In the genomic region with DNA sequence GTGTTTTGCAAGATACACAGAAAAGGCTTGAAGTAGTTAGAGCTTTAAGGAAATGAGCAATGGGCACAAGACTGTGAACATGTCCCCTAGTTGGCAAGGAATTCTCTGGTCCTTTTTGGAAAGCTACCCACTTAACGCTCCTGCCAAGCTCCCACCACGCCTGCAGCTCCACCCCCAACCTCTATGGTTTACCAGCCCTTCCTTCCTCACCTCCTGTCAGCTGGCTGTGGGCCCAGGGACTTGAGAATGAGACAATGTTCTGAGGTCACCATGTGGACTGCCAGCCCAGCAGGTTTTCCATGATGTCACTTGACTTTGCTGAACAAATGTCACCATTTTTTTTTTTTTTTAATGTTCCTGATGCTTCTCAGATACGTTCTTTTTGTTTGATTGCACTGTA, we compare ENCODE assay signal across 9 mouse cellular contexts. TPM values are rescaled to one million over a fixed set of nuclear protein-coding genes. Genes with fewer than 3 reads are reported as not detected.
DNase-seq lines count a peak whose midpoint lies in the region; ATAC-seq and TF ChIP-seq lines count a peak whose summit lies in the region.
"Had no signal": no experiment of that assay in that cellular context is flagged by ENCODE, and none has a peak within 500 bp of the region (broad histone marks: within the 10 kb centered on the region; RNA-seq: fewer than 3 reads in every experiment).

No protein-coding gene starts in this region.

- no peaks in the 10 kb centered on the region for H3K36me3 ChIP-seq in hindbrain, embryonic 16.5 days (ENCODE audit: control insufficient read depth, insufficient read depth, low read length)
- no peaks in the 10 kb centered on the region for H3K36me3 ChIP-seq in hindbrain, embryonic 10.5 days
- no peaks in the 10 kb centered on the region for H3K36me3 ChIP-seq in limb, embryonic 14.5 days (ENCODE audit: control insufficient read depth, insufficient read depth, low read length)
- H3K36me3 ChIP-seq in stomach, postnatal 0 days (ENCODE audit: control insufficient read depth, insufficient read depth, low read length): no peaks in the 10 kb centered on the region

- peak; percentile 60; the same call in 1 of the 2 replicates for ATAC-seq in hindbrain, embryonic 16.5 days
- no peak for ATAC-seq in limb, embryonic 14.5 days (ENCODE audit: low FRiP score, low read depth)
- peak; percentile 75 for ATAC-seq in stomach, postnatal 0 days (ENCODE audit: low FRiP score, low TSS enrichment)
- ATAC-seq: Patski had no signal

- no peak overlapping the region for H3K4me2 ChIP-seq in hindbrain, embryonic 16.5 days (ENCODE audit: low read length)
- no peak overlapping the region for H3K4me2 ChIP-seq in limb, embryonic 14.5 days (replicated peaks; ENCODE audit: low read depth, low read length, severe bottlenecking)
- no peak overlapping the region for H3K4me2 ChIP-seq in stomach, postnatal 0 days (replicated peaks; ENCODE audit: low read depth)

- intact Hi-C loops in heart, postnatal 14 days (cut with DNase I): no loop called here

- WGBS in hindbrain, embryonic 16.5 days: 28% methylated on average over 3 of the region's 3 CpGs
- WGBS in hindbrain, embryonic 10.5 days: 65% methylated on average over 3 of the region's 3 CpGs
- WGBS in limb, embryonic 14.5 days: 30% methylated on average over 3 of the region's 3 CpGs
- 15% methylated on average over 3 of the region's 3 CpGs for WGBS in stomach, postnatal 0 days

- no peak overlapping the region for H3K9ac ChIP-seq in hindbrain, embryonic 16.5 days (ENCODE audit: low read depth, low read length)
- H3K9ac ChIP-seq in limb, embryonic 14.5 days (ENCODE audit: low read depth, low read length, severe bottlenecking): no peak overlapping the region
- no peak overlapping the region for H3K9ac ChIP-seq in stomach, postnatal 0 days (ENCODE audit: low read length)

- H3K27me3 ChIP-seq in hindbrain, embryonic 16.5 days (replicated peaks; ENCODE audit: control insufficient read depth, insufficient read depth, low read length): no peaks in the 10 kb centered on the region
- no peaks in the 10 kb centered on the region for H3K27me3 ChIP-seq in hindbrain, embryonic 10.5 days (ENCODE audit: insufficient read depth, poor library complexity, severe bottlenecking)
- H3K27me3 ChIP-seq in limb, embryonic 14.5 days (ENCODE audit: control insufficient read depth, insufficient read depth, low read length): no peaks in the 10 kb centered on the region
- H3K27me3 ChIP-seq in stomach, postnatal 0 days (ENCODE audit: control insufficient read depth, insufficient read depth, low read length): no peaks in the 10 kb centered on the region

- DNase-seq in hindbrain, embryonic 10.5 days (ENCODE audit: low spot score): no peak
- peak; percentile 78 for DNase-seq in MN1 (ENCODE audit: low spot score)
- DNase-seq in cerebellum, postnatal 14 days: peak; percentile 99 to 100
- DNase-seq in heart, postnatal 14 days: peak; percentile 85 to 87
- peak; percentile 51 for DNase-seq in limb, embryonic 14.5 days (ENCODE audit: low spot score)
- peak; percentile 68 for DNase-seq in stomach, postnatal 0 days (ENCODE audit: low spot score)
- DNase-seq in thymus, postnatal 4 days: no peak

- TF ChIP-seq EP300 in stomach, postnatal 0 days (optimal IDR thresholded peaks at IDR 0.05): no peak

- no peak for TF ChIP-seq CTCF in stomach, postnatal 0 days (IDR thresholded peaks at IDR 0.05; ENCODE audit: low read depth)

- no peak for TF ChIP-seq POLR2A in limb, embryonic 14.5 days (IDR thresholded peaks at IDR 0.05; ENCODE audit: borderline replicate concordance, extremely low read depth, insufficient read depth, insufficient read length)

- H3K9me3 ChIP-seq in hindbrain, embryonic 16.5 days (ENCODE audit: control insufficient read depth, low read length): no peaks in the 10 kb centered on the region
- H3K9me3 ChIP-seq in hindbrain, embryonic 10.5 days: no peaks in the 10 kb centered on the region
- H3K9me3 ChIP-seq in limb, embryonic 14.5 days (ENCODE audit: control insufficient read depth, low read length): no peaks in the 10 kb centered on the region
- H3K9me3 ChIP-seq in stomach, postnatal 0 days (ENCODE audit: control insufficient read depth, low read length): no peaks in the 10 kb centered on the region

- no peak overlapping the region for H3K27ac ChIP-seq in hindbrain, embryonic 16.5 days (ENCODE audit: low read depth, low read length)
- H3K27ac ChIP-seq in hindbrain, embryonic 10.5 days: no peak overlapping the region
- H3K27ac ChIP-seq in limb, embryonic 14.5 days (replicated peaks; ENCODE audit: low read depth, low read length): no peak overlapping the region
- no peak overlapping the region for H3K27ac ChIP-seq in stomach, postnatal 0 days (replicated peaks)

- no peak overlapping the region for H3K4me3 ChIP-seq in hindbrain, embryonic 16.5 days (ENCODE audit: low read length)
- H3K4me3 ChIP-seq in hindbrain, embryonic 10.5 days: no peak overlapping the region
- H3K4me3 ChIP-seq in limb, embryonic 14.5 days (replicated peaks; ENCODE audit: low read length): no peak overlapping the region
- H3K4me3 ChIP-seq in stomach, postnatal 0 days (ENCODE audit: low read depth, low read length): no peak overlapping the region

- peaks cover 5% of the 10 kb centered on the region; the same call in 1 of the 2 replicates for H3K4me1 ChIP-seq in hindbrain, embryonic 16.5 days (ENCODE audit: control insufficient read depth, insufficient read depth, low read depth, low read length)
- H3K4me1 ChIP-seq in hindbrain, embryonic 10.5 days (replicated peaks): peaks cover 10% of the 10 kb centered on the region
- H3K4me1 ChIP-seq in limb, embryonic 14.5 days (ENCODE audit: control insufficient read depth, insufficient read depth, low read length): no peaks in the 10 kb centered on the region
- H3K4me1 ChIP-seq in stomach, postnatal 0 days (replicated peaks; ENCODE audit: control insufficient read depth, insufficient read depth): no peaks in the 10 kb centered on the region

RNA-seq across cellular contexts. Expression of a gene that starts 19.0 kb away (rescaled TPM):
- 70.4 and 76.8 TPM in 2 replicates for polyA plus RNA-seq in hindbrain, embryonic 16.5 days (2015; fragmentation: Nextera tagmentation; extraction: Ambion mirVana)
- 82.6 and 91.7 TPM in 2 replicates for polyA plus RNA-seq in hindbrain, embryonic 10.5 days (2016; fragmentation: Nextera tagmentation; extraction: Ambion mirVana)
- 10 to 100 TPM; 60.1 to 69.7 TPM for total RNA-seq in heart, postnatal 14 days (2021)
- polyA plus RNA-seq in limb, embryonic 14.5 days (2012; rRNA removed): 61.0 and 81.3 TPM in 2 replicates
- 79.7 and 89.4 TPM in 2 replicates for polyA plus RNA-seq in limb, embryonic 14.5 days (2014; fragmentation: Nextera tagmentation; extraction: Ambion mirVana)
- polyA plus RNA-seq in stomach, postnatal 0 days (2015; fragmentation: Nextera tagmentation; extraction: Ambion mirVana): 46.6 and 46.7 TPM in 2 replicates

RNA-seq across cellular contexts. Expression of a gene that starts 27.4 kb away (rescaled TPM):
- polyA plus RNA-seq in hindbrain, embryonic 16.5 days (2015; fragmentation: Nextera tagmentation; extraction: Ambion mirVana): 1.4 and 3.2 TPM in 2 replicates
- polyA plus RNA-seq in hindbrain, embryonic 10.5 days (2016; fragmentation: Nextera tagmentation; extraction: Ambion mirVana): 35.8 and 38.0 TPM in 2 replicates
- 10 to 100 TPM; 22.7 to 23.0 TPM for total RNA-seq in heart, postnatal 14 days (2021)
- 3.5 and 4.3 TPM in 2 replicates for polyA plus RNA-seq in limb, embryonic 14.5 days (2012; rRNA removed)
- 2.8 and 6.6 TPM in 2 replicates for polyA plus RNA-seq in limb, embryonic 14.5 days (2014; fragmentation: Nextera tagmentation; extraction: Ambion mirVana)
- 0.72 and 1.1 TPM in 2 replicates for polyA plus RNA-seq in stomach, postnatal 0 days (2015; fragmentation: Nextera tagmentation; extraction: Ambion mirVana)
- polyA plus RNA-seq: Patski had no signal

RNA-seq across cellular contexts. Expression of a gene that starts 42.1 kb away (rescaled TPM):
- 26.6 and 29.2 TPM in 2 replicates for polyA plus RNA-seq in hindbrain, embryonic 16.5 days (2015; fragmentation: Nextera tagmentation; extraction: Ambion mirVana)
- polyA plus RNA-seq in hindbrain, embryonic 10.5 days (2016; fragmentation: Nextera tagmentation; extraction: Ambion mirVana): 16.8 and 18.7 TPM in 2 replicates
- total RNA-seq in heart, postnatal 14 days (2021): 10 to 100 TPM; 26.5 to 29.5 TPM
- 72.1 and 84.0 TPM in 2 replicates for polyA plus RNA-seq in limb, embryonic 14.5 days (2012; rRNA removed)
- 21.0 and 23.1 TPM in 2 replicates for polyA plus RNA-seq in limb, embryonic 14.5 days (2014; fragmentation: Nextera tagmentation; extraction: Ambion mirVana)
- polyA plus RNA-seq in stomach, postnatal 0 days (2015; fragmentation: Nextera tagmentation; extraction: Ambion mirVana): 6.9 and 7.3 TPM in 2 replicates

RNA-seq across cellular contexts. Expression of a gene that starts 53.8 kb away (rescaled TPM):
- polyA plus RNA-seq in hindbrain, embryonic 16.5 days (2015; fragmentation: Nextera tagmentation; extraction: Ambion mirVana): 81.6 and 85.0 TPM in 2 replicates
- polyA plus RNA-seq in hindbrain, embryonic 10.5 days (2016; fragmentation: Nextera tagmentation; extraction: Ambion mirVana): 52.3 and 69.6 TPM in 2 replicates
- 10 to 100 TPM; 26.6 TPM for total RNA-seq in heart, postnatal 14 days (2021)
- polyA plus RNA-seq in limb, embryonic 14.5 days (2012; rRNA removed): 59.9 and 68.6 TPM in 2 replicates
- polyA plus RNA-seq in limb, embryonic 14.5 days (2014; fragmentation: Nextera tagmentation; extraction: Ambion mirVana): 52.6 and 53.5 TPM in 2 replicates
- polyA plus RNA-seq in stomach, postnatal 0 days (2015; fragmentation: Nextera tagmentation; extraction: Ambion mirVana): 30.3 and 31.3 TPM in 2 replicates

RNA-seq across cellular contexts. Expression of a gene that starts 54.6 kb away (rescaled TPM):
- polyA plus RNA-seq in hindbrain, embryonic 16.5 days (2015; fragmentation: Nextera tagmentation; extraction: Ambion mirVana): 127 and 136 TPM in 2 replicates
- polyA plus RNA-seq in hindbrain, embryonic 10.5 days (2016; fragmentation: Nextera tagmentation; extraction: Ambion mirVana): 23.5 and 57.0 TPM in 2 replicates
- total RNA-seq in heart, postnatal 14 days (2021): under 1 TPM in 1 of 2 experiments, not detected in 1; 0.29 TPM
- 2.9 and 3.2 TPM in 2 replicates for polyA plus RNA-seq in limb, embryonic 14.5 days (2012; rRNA removed)
- 1.0 and 1.1 TPM in 2 replicates for polyA plus RNA-seq in limb, embryonic 14.5 days (2014; fragmentation: Nextera tagmentation; extraction: Ambion mirVana)
- 5.1 and 5.9 TPM in 2 replicates for polyA plus RNA-seq in stomach, postnatal 0 days (2015; fragmentation: Nextera tagmentation; extraction: Ambion mirVana)

Comparison
In these comparisons a context has a peak if more than half of its experiments do, and no peak if none do; other contexts are left out.
1. DNase-seq: peak in MN1 (single experiment), cerebellum, postnatal 14 days (2 of 2), heart, postnatal 14 days (2 of 2), limb, embryonic 14.5 days (single experiment) and stomach, postnatal 0 days (single experiment); none in hindbrain, embryonic 10.5 days (single experiment) and thymus, postnatal 4 days (single experiment).